Mouse (Mus musculus) embryonic facial prominence, embryonic 11.5 days (tissue): ENCODE results near the gene Nr2f1. TPM values are rescaled to one million over a fixed set of nuclear protein-coding genes. Genes with fewer than 3 reads are reported as not detected.
"Not testable (repeated sequence)": the region's sequence is repeated elsewhere in the genome, so short reads cannot be mapped to it uniquely, and the experiment has no call there.

ENCODE experiments used
- ATAC-seq: fragments of 200-750 bp; cut with Nextera tagmentation; replicated peaks from 2 replicates; pipeline ENCODE4 v1.8.0; 2017; ENCODE audit warnings: low read depth; ENCODE audit not compliant: insufficient number of reproducible peaks, low FRiP score, low TSS enrichment
- DNase-seq: peaks from one replicate; pipeline ENCODE4 v3.0.0-alpha.2; 2015; ENCODE audit warnings: low spot score
- H3K27ac ChIP-seq: fragments of 300-500 bp; sonication (generic); replicated peaks from 2 replicates; pipeline ENCODE4 v1.5.1; 2014; ENCODE audit warnings: mild to moderate bottlenecking, low read depth, low read length, control low read depth
- H3K27me3 ChIP-seq: fragments of 300-500 bp; sonication (generic); 2 replicates; pipeline ENCODE4 v1.6.1; 2014; ENCODE audit warnings: mild to moderate bottlenecking, low read length, moderate library complexity, mixed read lengths; ENCODE audit not compliant: control insufficient read depth, insufficient read depth
- H3K36me3 ChIP-seq: fragments of 300-500 bp; sonication (generic); replicated peaks from 2 replicates; pipeline ENCODE4 v1.6.1; 2014; ENCODE audit warnings: low read depth, mild to moderate bottlenecking, low read length, moderate library complexity, mixed read lengths; ENCODE audit not compliant: control insufficient read depth, insufficient read depth
- H3K4me1 ChIP-seq: fragments of 300-500 bp; sonication (generic); 2 replicates; pipeline ENCODE4 v1.6.1; 2014; ENCODE audit warnings: low read length, mixed read lengths; ENCODE audit not compliant: control insufficient read depth, insufficient read depth
- H3K4me2 ChIP-seq: fragments of 300-500 bp; sonication (generic); 2 replicates; pipeline ENCODE4 v1.6.1; 2014; ENCODE audit warnings: low read depth, mild to moderate bottlenecking, control low read depth, low read length, moderate library complexity
- H3K4me3 ChIP-seq: fragments of 300-500 bp; sonication (generic); 2 replicates; pipeline ENCODE4 v1.5.1; 2014; ENCODE audit warnings: low read depth, low read length, control low read depth
- H3K9ac ChIP-seq: fragments of 300-500 bp; sonication (generic); replicated peaks from 2 replicates; pipeline ENCODE4 v1.6.1; 2014; ENCODE audit warnings: mild to moderate bottlenecking, control low read depth, low read length
- H3K9me3 ChIP-seq: fragments of 300-500 bp; sonication (generic); replicated peaks from 2 replicates; pipeline ENCODE4 v1.6.1; 2016; ENCODE audit warnings: mild to moderate bottlenecking, low read length, inconsistent platforms, mixed read lengths; ENCODE audit not compliant: control insufficient read depth
- WGBS: fragments of 180-500 bp; shearing (Covaris S2); extraction: QIAGEN DNeasy Blood & Tissue Kit; methylation state at CpG from one replicate; pipeline ENCODE4 v1.1.7; 2014; 5-methylcytosine and 5-hydroxymethylcytosine counted together
- polyA plus RNA-seq: library from polyadenylated mRNA; unstranded; fragments of >200 nt; fragmentation: Nextera tagmentation; extraction: Ambion mirVana; gene quantifications from 2 replicates; pipeline ENCODE4 v1.2.1, GENCODE M21; 2014

Gene Nr2f1
- polyA plus RNA-seq: 56.1 and 57.3 TPM in 2 replicates

- no peak for ATAC-seq
- peak within 1 kb of the TSS; percentile 96 for H3K4me3 ChIP-seq
- WGBS: under 1% methylated on average over 14 of the region's 14 CpGs
Measured at GRCm38 (mm10) chr13:78199642-78200160, at the start of gene Nr2f1. Nr2f1 (minus strand) TSS chr13:78199757.

DNA sequence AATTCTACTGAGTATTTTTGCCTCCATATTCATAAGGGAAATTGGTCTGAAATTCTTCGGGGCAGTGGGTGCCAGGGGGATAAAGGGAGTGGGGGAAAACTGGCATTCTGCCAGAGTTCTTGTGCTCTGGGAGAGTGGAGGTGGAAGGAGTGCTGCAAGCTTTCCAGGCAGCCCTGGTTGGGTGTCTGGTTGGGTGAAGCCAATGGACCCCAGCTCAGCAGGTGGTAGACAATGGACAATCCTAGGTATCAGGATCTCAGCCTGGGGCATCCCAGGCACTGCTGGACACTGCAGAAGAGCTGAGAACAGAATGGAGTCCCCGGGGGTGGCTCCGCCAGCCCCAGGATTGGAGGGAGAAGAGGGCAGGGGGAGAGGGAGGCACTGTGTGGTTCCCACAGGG is 22.1 kb upstream of the Nr2f1 start:
- Histone ChIP-seq H3K36me3 (no peaks in the 10 kb centered on the region), H3K4me2 (no peak overlapping the region), H3K9ac (no peak overlapping the region), H3K27me3 (no peaks in the 10 kb centered on the region), H3K4me1 (no peaks in the 10 kb centered on the region), H3K9me3 (no peaks in the 10 kb centered on the region), H3K4me3 (no peak overlapping the region), H3K27ac (no peak overlapping the region)
- no peak for DNase-seq
- no peak for ATAC-seq
- 89% methylated on average over 3 of the region's 3 CpGs for WGBS

More at GRCm38 (mm10) chr13:78199642-78200160, at the start of gene Nr2f1:
- peak within 1 kb of the TSS; percentile 100 for H3K9ac ChIP-seq
- no peaks in the 10 kb centered on the region for H3K27me3 ChIP-seq
- H3K4me1 ChIP-seq: no peaks in the 10 kb centered on the region
- H3K4me2 ChIP-seq: peak within 1 kb of the TSS; percentile 80
- DNase-seq: no peak
- peak within 1 kb of the TSS; percentile 100 for H3K27ac ChIP-seq
- H3K9me3 ChIP-seq: no peaks in the 10 kb centered on the region
- H3K36me3 ChIP-seq: no peaks in the 10 kb centered on the region

DNA sequence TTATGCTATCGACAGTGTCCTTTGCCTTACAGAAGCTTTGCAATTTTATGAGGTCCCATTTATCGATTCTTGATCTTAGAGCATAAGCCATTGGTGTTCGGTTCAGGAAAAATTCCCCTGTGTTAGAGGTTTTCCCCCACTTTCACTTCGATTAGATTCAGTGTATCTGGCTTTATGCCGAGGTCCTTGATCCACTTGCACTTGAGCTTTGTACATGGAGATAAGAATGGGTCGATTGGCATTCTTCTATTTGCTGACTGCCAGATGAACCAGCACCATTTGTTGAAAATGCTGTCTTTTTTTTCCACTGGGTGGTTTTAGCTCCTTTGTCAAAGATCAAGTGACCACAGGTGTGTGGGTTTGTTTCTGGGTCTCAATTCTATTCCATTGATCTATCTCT is 20.7 kb upstream of the Nr2f1 start:
- H3K27me3 ChIP-seq, H3K4me1 ChIP-seq, H3K4me3 ChIP-seq, H3K27ac ChIP-seq, H3K36me3 ChIP-seq, DNase-seq, H3K9ac ChIP-seq, H3K9me3 ChIP-seq, H3K4me2 ChIP-seq, ATAC-seq: not testable (repeated sequence)
- 91% methylated on average over 6 of the region's 6 CpGs for WGBS

DNA sequence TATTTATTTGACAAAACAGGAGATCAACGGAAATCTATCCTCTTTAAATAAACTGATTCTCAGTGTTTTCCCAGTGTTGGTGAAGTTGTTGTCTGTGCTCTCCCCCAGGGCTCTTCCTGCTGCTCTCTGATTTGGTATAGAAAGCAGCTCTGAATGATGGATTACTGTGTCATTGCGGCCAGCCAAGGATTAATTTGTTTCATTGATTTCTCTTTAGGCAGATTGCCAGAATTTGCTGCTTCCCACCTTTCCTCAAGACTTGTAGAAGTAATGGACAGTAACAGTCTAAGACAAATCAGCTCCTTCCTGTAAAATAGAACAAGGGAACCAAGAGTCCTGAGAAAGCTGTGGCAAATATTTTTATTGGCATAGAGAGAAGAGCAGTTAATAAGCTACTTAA is 15.7 kb upstream of the Nr2f1 start:
- no peaks in the 10 kb centered on the region for H3K4me1 ChIP-seq
- DNase-seq (no peak), ATAC-seq (no peak)
- no peak overlapping the region for H3K4me2 ChIP-seq
- no peaks in the 10 kb centered on the region for H3K9me3 ChIP-seq
- no peaks in the 10 kb centered on the region for H3K36me3 ChIP-seq
- H3K9ac ChIP-seq: no peak overlapping the region
- 50% methylated on average over 2 of the region's 2 CpGs for WGBS
- H3K27me3 ChIP-seq: peaks cover 2% of the 10 kb centered on the region; the same call in 1 of the 2 replicates
- H3K4me3 ChIP-seq: no peak overlapping the region
- no peak overlapping the region for H3K27ac ChIP-seq

- 18% methylated on average over 2 of the region's 2 CpGs for WGBS
Measured at GRCm38 (mm10) chr13:78213155-78213554, 13.6 kb upstream of the Nr2f1 start.

DNA sequence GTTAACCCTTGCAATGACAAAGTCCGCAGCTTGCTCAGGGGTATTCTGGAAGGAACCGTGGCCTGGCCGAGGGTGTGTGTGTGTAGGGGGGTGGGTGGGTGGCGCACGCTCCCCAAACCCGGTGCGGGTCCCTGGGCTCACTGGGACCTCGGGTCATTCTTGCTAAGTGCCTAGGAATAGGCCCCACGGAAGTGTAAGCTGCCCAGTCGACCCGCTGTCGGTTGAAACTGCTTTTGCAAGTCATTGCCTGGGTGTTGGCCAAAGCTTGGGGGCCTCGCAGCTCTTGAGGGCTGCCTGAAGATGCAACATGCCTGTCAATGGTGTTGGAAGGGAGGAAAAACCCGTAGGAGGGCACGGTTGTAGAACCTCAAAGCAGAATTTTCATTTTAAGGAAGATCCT is 12.6 kb upstream of the Nr2f1 start:
- 40% methylated on average over 15 of the region's 15 CpGs for WGBS
- no peak for DNase-seq
- no peak overlapping the region for H3K4me3 ChIP-seq
- no peak for ATAC-seq
- no peaks in the 10 kb centered on the region for H3K9me3 ChIP-seq
- H3K27ac ChIP-seq: peak overlapping the region; percentile 28; the same call in 1 of the 2 replicates
- H3K4me2 ChIP-seq: no peak overlapping the region
- H3K4me1 ChIP-seq: 0 out of 2 replicates have a peak, but pooled peaks cover 2% of the 10 kb centered on the region
- H3K27me3 ChIP-seq: peaks cover 4% of the 10 kb centered on the region; the same call in 1 of the 2 replicates
- H3K36me3 ChIP-seq: no peaks in the 10 kb centered on the region
- no peak overlapping the region for H3K9ac ChIP-seq

More at GRCm38 (mm10) chr13:78213155-78213554, 13.6 kb upstream of the Nr2f1 start:
- no peak overlapping the region for H3K9ac ChIP-seq
- DNase-seq (peak; percentile 74), ATAC-seq (0 out of 2 replicates have a peak, but pooled peaks have one; percentile 11)
- no peak overlapping the region for H3K27ac ChIP-seq
- H3K4me2 ChIP-seq: no peak overlapping the region
- H3K9me3 ChIP-seq: no peaks in the 10 kb centered on the region
- H3K27me3 ChIP-seq: peaks cover 2% of the 10 kb centered on the region; the same call in 1 of the 2 replicates
- H3K4me1 ChIP-seq: 0 out of 2 replicates have a peak, but pooled peaks cover 2% of the 10 kb centered on the region
- no peak overlapping the region for H3K4me3 ChIP-seq
- H3K36me3 ChIP-seq: no peaks in the 10 kb centered on the region

DNA sequence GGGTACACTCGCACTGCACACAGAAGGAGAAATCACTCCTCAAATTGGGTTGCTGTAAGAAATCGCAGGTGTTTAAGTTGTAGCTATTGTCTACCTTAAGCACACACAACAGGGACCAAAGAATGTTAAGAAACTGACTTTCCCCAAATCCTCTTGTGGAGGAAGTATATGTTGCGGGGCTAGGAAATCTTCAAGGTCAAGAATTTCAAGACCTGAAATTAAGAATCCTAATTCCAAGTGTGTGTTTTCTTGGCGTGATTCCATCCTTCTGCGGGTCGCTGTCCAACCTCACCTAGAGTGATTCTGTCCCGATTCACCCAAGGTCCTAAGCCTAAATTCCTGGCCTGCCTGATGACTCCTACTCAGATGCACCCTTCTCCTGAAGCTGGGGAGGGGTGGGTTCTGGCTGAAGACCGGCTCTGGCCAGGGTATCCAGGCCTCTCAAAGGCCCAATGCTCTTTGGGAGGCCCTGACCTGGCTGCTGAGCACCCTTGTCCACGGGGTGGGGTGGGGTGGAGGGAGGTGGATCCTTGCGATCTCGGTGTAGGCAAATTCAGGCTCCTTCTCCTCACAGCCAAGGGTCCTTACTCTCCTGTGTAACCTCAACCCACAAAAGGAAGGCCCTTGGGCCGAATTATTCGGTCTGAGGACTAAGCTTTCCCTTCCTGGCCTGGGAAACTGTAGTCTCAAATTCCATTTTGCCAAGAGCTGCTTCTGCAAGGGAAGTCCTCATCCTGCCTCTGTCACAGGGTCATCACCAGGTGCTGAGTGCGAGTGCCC is 11.9 kb upstream of the Nr2f1 start:
- Histone ChIP-seq H3K27ac (no peak overlapping the region), H3K9ac (no peak overlapping the region), H3K4me1 (0 out of 2 replicates have a peak, but pooled peaks cover 2% of the 10 kb centered on the region), H3K27me3 (peaks cover 4% of the 10 kb centered on the region; the same call in 1 of the 2 replicates), H3K4me2 (no peak overlapping the region; the same call in 1 of the 2 replicates), H3K4me3 (no peak overlapping the region), H3K9me3 (no peaks in the 10 kb centered on the region), H3K36me3 (no peaks in the 10 kb centered on the region)
- WGBS: 18% methylated on average over 14 of the region's 14 CpGs
- DNase-seq (peak; percentile 35), ATAC-seq (no peak)

- Histone ChIP-seq H3K4me1 (peaks cover 2% of the 10 kb centered on the region; the same call in 1 of the 2 replicates), H3K4me2 (peak overlapping the region; percentile 68), H3K4me3 (peak overlapping the region; percentile 25), H3K9me3 (no peaks in the 10 kb centered on the region), H3K27me3 (peaks cover 6% of the 10 kb centered on the region; the same call in 1 of the 2 replicates), H3K36me3 (no peaks in the 10 kb centered on the region), H3K9ac (peak overlapping the region; percentile 64), H3K27ac (peak overlapping the region; percentile 39; the same call in 1 of the 2 replicates)
- DNase-seq (no peak), ATAC-seq (peak; percentile 31; the same call in 1 of the 2 replicates)
- WGBS: 8% methylated on average over 13 of the region's 13 CpGs
Measured at GRCm38 (mm10) chr13:78210748-78211089, 11.2 kb upstream of the Nr2f1 start.
